Mouse (Mus musculus) small intestine, adult 2 months (tissue): ENCODE results near the gene Igf2bp2.

ENCODE experiments used
- CTCF ChIP-seq: fragments of 200-500 bp; IDR thresholded peaks from 2 replicates; pipeline ENCODE4 v1.5.1; 2012; ENCODE audit warnings: low read depth, mild to moderate bottlenecking, control low read depth, inconsistent platforms, low read length, moderate library complexity, mixed read lengths; ENCODE audit not compliant: insufficient replicate concordance, insufficient read length; ENCODE audit errors: extremely low read depth
- POLR2A ChIP-seq: fragments of 200-500 bp; IDR thresholded peaks from 2 replicates; pipeline ENCODE4 v1.6.1; 2012; ENCODE audit warnings: low read depth, mild to moderate bottlenecking, control low read depth, inconsistent platforms, low read length, moderate library complexity

- no peak for TF ChIP-seq CTCF
- no peak for TF ChIP-seq POLR2A
Observed at GRCm38 (mm10) chr16:22164446-22164845, 1.3 kb upstream of the Igf2bp2 start.
